Mouse (Mus musculus) granulocyte monocyte progenitor cell, adult 5-6 weeks (primary cell): Measurements from ENCODE around the gene Vps72. TPM values are rescaled to one million over a fixed set of nuclear protein-coding genes. Genes with fewer than 3 reads are reported as not detected.
A peak's percentile ranks its signal among the peaks of the same experiment; 100 is the strongest.
"Not testable (repeated sequence)": the region's sequence is repeated elsewhere in the genome, so short reads cannot be mapped to it uniquely, and the experiment has no call there.

Source experiments
- ATAC-seq: replicated peaks from 2 replicates; pipeline ENCODE4 v1.8.0; 2016; ENCODE audit warnings: mild to moderate bottlenecking, moderate TSS enrichment, inconsistent platforms; ENCODE audit not compliant: poor library complexity, severe bottlenecking
- total RNA-seq, 2 experiments: library from RNA; stranded (forward) in 1 of 2; stranded (reverse) in 1 of 2; fragments of 200-712, 200-1000 nt in 1 of 2; fragments of >200 nt in 1 of 2; fragmentation: Nextera tagmentation in 1 of 2; gene quantifications; 2 replicates each; pipeline ENCODE4 v1.2.3; 2014 to 2017

Vps72 gene
- total RNA-seq, 2 experiments from 2014 or later: 54.8 to 62.4 TPM

- ATAC-seq: not testable (repeated sequence)
Measured at GRCm38 (mm10) chr3:95132389-95132788, 21.6 kb downstream of the Vps72 start.

- no peak for ATAC-seq
Measured at GRCm38 (mm10) chr3:95133176-95133575, 22.4 kb downstream of the Vps72 start.

GRCm38 (mm10) chr3:95133680-95134101 is 22.9 kb downstream of the Vps72 start, which contains the start of the genes Scnm1 and Lysmd1:
Gene Scnm1, minus strand, starts transcription at chr3:95134011.
Gene Lysmd1, plus strand, starts transcription at chr3:95134088.
- ATAC-seq: peak; percentile 83

- not testable (repeated sequence) for ATAC-seq
Measured at GRCm38 (mm10) chr3:95134133-95134532, 23.3 kb downstream of the Vps72 start.

- peak; percentile 57 for ATAC-seq
Measured at GRCm38 (mm10) chr3:95135023-95135422, 24.2 kb downstream of the Vps72 start.

GRCm38 (mm10) chr3:95135433-95136052 is 24.7 kb downstream of the Vps72 start:
- peak; percentile 45 for ATAC-seq

GRCm38 (mm10) chr3:95136336-95136735 is 25.5 kb downstream of the Vps72 start:
- ATAC-seq: peak; percentile 11

- ATAC-seq: peak; percentile 12
Measured at GRCm38 (mm10) chr3:95139586-95140288, 28.9 kb downstream of the Vps72 start.

GRCm38 (mm10) chr3:95140289-95140595 is 29.4 kb downstream of the Vps72 start:
- ATAC-seq: no peak

- ATAC-seq: no peak
Measured at GRCm38 (mm10) chr3:95140795-95141194, 30.0 kb downstream of the Vps72 start.

GRCm38 (mm10) chr3:95141474-95141873 is 30.7 kb downstream of the Vps72 start:
- peak; percentile 72 for ATAC-seq

- peak; percentile 66 for ATAC-seq
Measured at GRCm38 (mm10) chr3:95141952-95142616, 31.3 kb downstream of the Vps72 start, which contains the start of gene Tnfaip8l2. Gene Tnfaip8l2, minus strand, starts transcription at chr3:95142360.

GRCm38 (mm10) chr3:95142617-95143011 is 31.8 kb downstream of the Vps72 start:
- ATAC-seq: peak; percentile 64

GRCm38 (mm10) chr3:95147924-95148323 is 37.1 kb downstream of the Vps72 start:
- no peak for ATAC-seq

GRCm38 (mm10) chr3:95153874-95154273 is 43.1 kb downstream of the Vps72 start:
- ATAC-seq: peak; percentile 93

GRCm38 (mm10) chr3:95159511-95159986 is 48.7 kb downstream of the Vps72 start:
- 0 out of 2 replicates have a peak, but pooled peaks have one; percentile 4 for ATAC-seq

GRCm38 (mm10) chr3:95159987-95160963 is 49.5 kb downstream of the Vps72 start, which contains the start of gene Sema6c:
Gene Sema6c, plus strand, starts transcription at chr3:95160457.
- ATAC-seq: peak; percentile 97

- ATAC-seq: no peak
Measured at GRCm38 (mm10) chr3:95161041-95161551, 50.3 kb downstream of the Vps72 start.

- no peak for ATAC-seq
Measured at GRCm38 (mm10) chr3:95161618-95162344, 51.0 kb downstream of the Vps72 start.
